In genomic region chr10:121395542-121396176, GRCm38 (mm10) we compare ENCODE assay signal across 18 mouse cellular contexts. TPM values are rescaled to one million over a fixed set of nuclear protein-coding genes. Genes with fewer than 3 reads are reported as not detected.
DNase-seq lines count a peak whose midpoint lies in the region; ATAC-seq and TF ChIP-seq lines count a peak whose summit lies in the region.
"Had no signal": no experiment of that assay in that cellular context is flagged by ENCODE, and none has a peak within 500 bp of the region (broad histone marks: within the 10 kb centered on the region; RNA-seq: fewer than 3 reads in every experiment).

No protein-coding gene starts in this region.

- no peaks in the 10 kb centered on the region for H3K27me3 ChIP-seq in heart, postnatal 0 days (ENCODE audit: control insufficient read depth, insufficient read depth, low read length)
- no peaks in the 10 kb centered on the region for H3K27me3 ChIP-seq in forebrain, embryonic 13.5 days
- H3K27me3 ChIP-seq: hindbrain, embryonic 13.5 days; liver, embryonic 13.5 days; neural tube, embryonic 15.5 days had no signal

- no peak overlapping the region for H3K4me3 ChIP-seq in heart, postnatal 0 days (ENCODE audit: low read depth, low read length)
- no peak overlapping the region for H3K4me3 ChIP-seq in forebrain, embryonic 13.5 days
- H3K4me3 ChIP-seq: hindbrain, embryonic 13.5 days; liver, embryonic 13.5 days; neural tube, embryonic 15.5 days had no signal

- 58% methylated on average over 20 of the region's 20 CpGs for WGBS in heart, postnatal 0 days
- 89% methylated on average over 20 of the region's 20 CpGs for WGBS in forebrain, embryonic 13.5 days

- H3K9ac ChIP-seq in heart, postnatal 0 days (replicated peaks; ENCODE audit: low read depth, low read length) = no peak overlapping the region
- H3K9ac ChIP-seq in forebrain, embryonic 13.5 days = no peak overlapping the region
- H3K9ac ChIP-seq: forebrain, postnatal 0 days; hindbrain, embryonic 13.5 days; liver, embryonic 13.5 days; neural tube, embryonic 15.5 days had no signal

- no peak overlapping the region for H3K4me2 ChIP-seq in heart, postnatal 0 days (ENCODE audit: low read depth, low read length)
- H3K4me2 ChIP-seq in forebrain, embryonic 13.5 days = no peak overlapping the region
- H3K4me2 ChIP-seq: hindbrain, embryonic 13.5 days; liver, embryonic 13.5 days; neural tube, embryonic 15.5 days had no signal

- peak; percentile 50; the same call in 1 of the 2 replicates for ATAC-seq in heart, postnatal 0 days (ENCODE audit: insufficient read depth, low read depth)
- no peak for ATAC-seq in forebrain, embryonic 13.5 days
- ATAC-seq: forebrain, postnatal 0 days; intestine, embryonic 16.5 days had no signal

- no peaks in the 10 kb centered on the region for H3K9me3 ChIP-seq in heart, postnatal 0 days (replicated peaks; ENCODE audit: control insufficient read depth, low read length)
- no peaks in the 10 kb centered on the region for H3K9me3 ChIP-seq in forebrain, embryonic 13.5 days (replicated peaks)
- H3K9me3 ChIP-seq: hindbrain, embryonic 13.5 days; liver, embryonic 13.5 days; neural tube, embryonic 15.5 days had no signal

- H3K27ac ChIP-seq in heart, postnatal 0 days (ENCODE audit: low read depth) = no peak overlapping the region
- H3K27ac ChIP-seq in forebrain, embryonic 13.5 days = no peak overlapping the region
- H3K27ac ChIP-seq: hindbrain, embryonic 13.5 days; liver, embryonic 13.5 days; neural tube, embryonic 15.5 days had no signal

- H3K36me3 ChIP-seq in heart, postnatal 0 days (replicated peaks; ENCODE audit: control insufficient read depth, insufficient read depth, low read length) = peaks cover 58% of the 10 kb centered on the region
- H3K36me3 ChIP-seq in forebrain, embryonic 13.5 days (ENCODE audit: poor library complexity, severe bottlenecking) = peaks cover 65% of the 10 kb centered on the region

- TF ChIP-seq CTCF in heart, postnatal 0 days (IDR thresholded peaks at IDR 0.05; ENCODE audit: low read depth) = no peak

- peak; percentile 16 for DNase-seq in adrenal gland, postnatal 25 days
- DNase-seq in adrenal gland, adult 8-10 months = no peak
- peak; percentile 25 for DNase-seq in heart, postnatal 0 days (ENCODE audit: low spot score)
- no peak for DNase-seq in heart, adult 11 months
- peak; percentile 48 for DNase-seq in urinary bladder, postnatal 14 days (ENCODE audit: low spot score)
- DNase-seq in urinary bladder, adult 18-20 months (ENCODE audit: low spot score in 2 of 2) = no peak
- no peak for DNase-seq in layer of hippocampus, adult 9-11 months
- DNase-seq: cerebellum, adult 18-20 months; forebrain, postnatal 0 days; left cerebral cortex, postnatal 4 days; liver, embryonic 13.5 days; retina, postnatal 1 day; spleen, adult 18-20 months; thymus, postnatal 14 days had no signal

- no peaks in the 10 kb centered on the region for H3K4me1 ChIP-seq in heart, postnatal 0 days (ENCODE audit: control insufficient read depth, insufficient read depth)
- no peaks in the 10 kb centered on the region for H3K4me1 ChIP-seq in forebrain, embryonic 13.5 days
- H3K4me1 ChIP-seq: hindbrain, embryonic 13.5 days; liver, embryonic 13.5 days had no signal

- TF ChIP-seq EP300 in heart, postnatal 0 days (IDR thresholded peaks at IDR 0.05; ENCODE audit: low read depth) = no peak

RNA-seq across cellular contexts. Expression of gene Gns, which starts 30.8 kb away (rescaled TPM):
- total RNA-seq in adrenal gland, postnatal 25 days (2021) = 194 and 195 TPM in 2 replicates
- 100 to 1,000 TPM; 181 to 274 (median 211) TPM for total RNA-seq in adrenal gland, adult 8-10 months (2022)
- total RNA-seq in heart, postnatal 0 days (2014; rRNA removed; ENCODE audit: low replicate concordance) = 50.4 and 57.5 TPM in 2 replicates
- polyA plus RNA-seq in heart, postnatal 0 days (2015; fragmentation: Nextera tagmentation; extraction: Ambion mirVana) = 25.2 and 26.1 TPM in 2 replicates
- polyA plus RNA-seq in forebrain, embryonic 13.5 days (2015; fragmentation: Nextera tagmentation; extraction: Ambion mirVana) = 25.0 and 30.5 TPM in 2 replicates

RNA-seq across cellular contexts. Expression of gene Tbc1d30, which starts 44.6 kb away (rescaled TPM):
- 9.6 and 11.0 TPM in 2 replicates for total RNA-seq in adrenal gland, postnatal 25 days (2021)
- 10 to 100 TPM in 1 of 4 experiments, 1 to 10 TPM in 3; 3.2 to 11.0 (median 7.9) TPM for total RNA-seq in adrenal gland, adult 8-10 months (2022)
- 0.58 and 14.7 TPM in 2 replicates for total RNA-seq in heart, postnatal 0 days (2014; rRNA removed; ENCODE audit: low replicate concordance)
- 1.1 and 1.2 TPM in 2 replicates for polyA plus RNA-seq in heart, postnatal 0 days (2015; fragmentation: Nextera tagmentation; extraction: Ambion mirVana)
- 5.0 and 6.2 TPM in 2 replicates for polyA plus RNA-seq in forebrain, embryonic 13.5 days (2015; fragmentation: Nextera tagmentation; extraction: Ambion mirVana)

Comparison
In these comparisons a context has a peak if more than half of its experiments do, and no peak if none do; other contexts are left out.
1. DNase-seq: peak in adrenal gland, postnatal 25 days (single experiment), heart, postnatal 0 days (single experiment) and urinary bladder, postnatal 14 days (single experiment); none in adrenal gland, adult 8-10 months (single experiment), heart, adult 11 months (single experiment), urinary bladder, adult 18-20 months (0 of 2) and layer of hippocampus, adult 9-11 months (single experiment).